Mouse (Mus musculus) hindlimb bud, embryonic 11.5 days (tissue): ENCODE measurements around the gene Cisd1.
A peak's percentile ranks its signal among the peaks of the same experiment; 100 is the strongest.
"Not testable (repeated sequence)": the region's sequence is repeated elsewhere in the genome, so short reads cannot be mapped to it uniquely, and the experiment has no call there.

ENCODE experiments used
- DNase-seq: peaks from one replicate; pipeline ENCODE4 v3.0.0-alpha.2; 2012; ENCODE audit warnings: low read depth, low spot score; ENCODE audit errors: extremely low spot score

The Cisd1 gene

DNA sequence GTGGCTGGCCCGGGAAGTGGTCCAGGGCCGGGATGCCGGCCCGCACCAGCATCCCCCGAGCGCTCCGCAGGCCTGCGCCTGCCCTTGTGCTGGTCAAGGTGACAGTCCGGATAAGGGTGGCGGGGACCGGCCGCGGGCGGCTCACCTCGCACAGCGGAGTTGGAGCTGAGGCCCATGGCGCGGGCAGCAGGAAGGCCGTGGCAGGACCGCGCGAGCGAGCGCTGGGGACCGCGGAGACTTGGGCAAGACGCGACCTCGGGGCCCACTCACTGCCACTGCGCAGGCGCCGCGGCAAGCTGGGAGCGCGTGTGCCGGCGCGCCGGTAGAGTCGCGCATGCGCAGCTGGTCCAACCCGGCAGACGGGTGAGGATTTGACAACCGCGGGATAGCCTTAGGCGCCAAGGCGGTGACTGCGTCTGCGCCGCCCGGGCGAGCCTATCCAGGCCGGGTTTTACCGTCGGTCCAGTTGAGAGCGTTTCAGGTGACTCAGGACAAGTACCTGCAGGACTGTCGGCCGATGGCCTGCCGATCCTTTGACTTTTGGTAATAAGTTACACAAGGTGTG is at the start of gene Cisd1:
Cisd1 (minus strand) TSS at position 376 of the 565 bp plus-strand sequence.
- peak; percentile 79 for DNase-seq

DNA sequence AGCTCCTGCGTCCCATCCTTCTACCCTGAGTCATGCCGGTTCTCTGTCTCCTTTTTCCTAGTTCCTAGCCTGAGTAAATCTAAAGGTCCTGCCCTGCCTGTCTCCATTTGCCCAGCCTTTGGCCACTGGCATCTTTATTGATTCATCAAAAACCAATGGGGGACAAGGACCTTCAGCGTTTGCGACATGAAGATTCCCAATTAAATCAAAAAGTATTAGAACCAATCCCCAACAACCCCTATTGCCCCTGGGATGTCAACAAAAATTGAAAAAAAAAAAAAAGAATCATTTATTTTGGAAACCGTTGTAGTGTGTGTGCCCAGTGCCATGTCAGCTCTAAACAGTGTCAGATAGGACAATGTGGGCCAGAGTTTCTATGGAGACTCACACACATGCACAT is 44.6 kb upstream of the Cisd1 start:
- DNase-seq, result no peak

DNA sequence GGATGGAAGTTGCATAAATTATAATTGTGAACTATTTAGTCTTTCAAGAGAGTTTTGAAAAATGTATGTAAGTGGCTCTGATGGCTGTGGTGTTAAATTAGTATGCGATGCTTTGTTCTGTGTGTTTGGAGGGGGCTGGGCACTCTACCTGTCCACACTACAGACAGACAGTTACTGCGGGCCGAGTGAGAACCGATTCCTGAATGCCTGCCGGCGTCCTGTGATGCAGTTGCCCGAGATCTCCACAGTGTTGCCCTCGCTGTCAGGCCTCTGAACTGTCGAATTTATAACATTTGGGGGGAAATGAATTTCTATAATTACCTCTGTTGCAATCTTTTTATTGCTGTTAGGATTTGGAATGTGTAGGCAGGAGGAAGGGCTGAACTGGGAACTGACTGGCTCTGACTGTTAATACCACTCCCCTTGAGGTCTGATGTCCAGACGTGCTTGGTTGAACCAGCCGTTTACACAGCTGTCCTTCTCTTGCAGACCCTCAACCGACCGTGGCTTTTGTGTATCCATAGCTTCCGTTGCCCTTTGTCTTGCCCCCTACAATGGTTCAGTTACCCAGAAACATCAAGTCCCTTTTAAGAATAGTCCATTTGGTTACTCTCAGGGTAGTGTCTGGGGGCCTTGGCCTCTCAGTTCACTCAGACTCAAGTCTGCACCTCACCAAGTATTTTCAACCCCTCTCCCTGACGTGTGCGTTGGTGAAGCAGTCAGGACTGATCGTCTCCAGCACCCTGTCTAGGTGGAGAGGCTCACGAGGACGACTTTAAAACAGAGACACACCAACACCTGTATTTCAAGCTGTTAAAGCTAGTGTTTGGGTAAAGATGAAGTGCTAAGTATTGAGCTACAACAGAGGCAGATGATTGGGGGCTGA is 39.6 kb upstream of the Cisd1 start:
- DNase-seq, result no peak

DNA sequence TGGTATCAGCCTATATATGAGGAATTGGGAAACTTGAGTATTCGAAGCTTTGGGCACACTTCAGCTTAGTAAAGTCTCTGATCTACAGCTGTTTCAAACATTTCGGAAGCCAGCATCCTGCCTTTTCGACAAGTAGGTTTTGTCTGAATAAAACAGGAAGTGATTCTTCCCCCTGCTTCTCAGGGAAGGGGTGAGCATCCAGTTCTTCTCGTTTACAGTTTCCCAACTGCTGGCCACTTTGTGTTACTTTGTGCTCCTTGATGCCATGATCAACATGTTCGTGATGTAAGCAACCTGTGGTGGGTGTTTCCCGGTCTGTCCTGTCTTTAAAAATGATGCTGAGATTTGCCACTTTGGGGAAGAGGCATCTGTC is 38.8 kb upstream of the Cisd1 start:
- not testable (repeated sequence) for DNase-seq

DNA sequence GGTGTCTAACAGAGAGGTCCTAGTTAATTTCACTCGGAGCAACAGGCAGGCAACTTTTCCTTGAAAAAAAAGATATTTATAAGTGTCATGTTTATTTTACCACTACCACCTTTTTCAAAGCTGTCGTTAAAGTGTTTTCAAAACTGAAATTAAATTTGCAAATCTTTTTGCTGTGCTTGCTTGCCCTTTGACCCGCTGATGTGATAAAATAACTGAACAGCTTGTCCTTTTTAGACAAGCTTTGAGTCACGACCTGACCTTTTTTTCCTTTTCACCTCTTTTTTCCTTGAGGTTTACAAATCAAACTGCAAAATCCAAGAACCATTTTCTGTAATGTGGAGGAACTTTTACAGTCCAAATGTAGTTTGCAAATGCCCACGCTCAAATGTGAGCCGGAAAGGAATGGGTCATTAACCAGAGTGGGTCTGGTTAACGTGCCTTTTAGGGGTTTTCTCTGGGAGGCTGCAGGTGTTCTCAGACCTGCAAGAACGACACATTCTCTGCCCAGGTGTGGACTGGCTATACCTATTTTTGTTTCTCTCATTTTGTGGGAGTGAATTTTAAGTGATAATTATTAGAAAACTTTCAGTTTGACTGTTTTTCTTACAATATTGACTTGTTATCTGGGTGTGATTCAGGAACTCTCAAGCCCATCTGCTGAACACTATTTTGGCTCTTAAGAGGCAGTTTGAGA is 38.3 kb upstream of the Cisd1 start:
- DNase-seq, result no peak

DNA sequence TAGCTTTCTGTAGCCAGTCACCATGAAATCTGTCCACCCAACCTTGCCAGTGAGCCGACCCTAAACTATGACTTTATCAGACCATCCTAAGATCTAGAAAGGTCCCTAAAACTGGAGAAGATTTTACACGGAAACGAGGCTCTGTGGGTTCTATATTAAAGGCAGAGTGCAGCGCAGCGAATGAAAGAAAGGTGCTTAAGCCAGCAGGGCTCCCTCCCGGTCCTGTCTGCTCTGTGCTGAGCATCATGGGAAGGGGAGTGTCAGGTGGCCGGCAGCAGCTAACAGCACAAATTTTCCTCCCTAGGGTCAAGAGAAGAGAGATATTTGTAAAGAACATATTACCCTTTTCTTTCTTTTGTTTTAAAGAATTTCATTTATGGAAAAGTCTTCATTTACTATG is 37.4 kb upstream of the Cisd1 start:
- DNase-seq, result no peak

DNA sequence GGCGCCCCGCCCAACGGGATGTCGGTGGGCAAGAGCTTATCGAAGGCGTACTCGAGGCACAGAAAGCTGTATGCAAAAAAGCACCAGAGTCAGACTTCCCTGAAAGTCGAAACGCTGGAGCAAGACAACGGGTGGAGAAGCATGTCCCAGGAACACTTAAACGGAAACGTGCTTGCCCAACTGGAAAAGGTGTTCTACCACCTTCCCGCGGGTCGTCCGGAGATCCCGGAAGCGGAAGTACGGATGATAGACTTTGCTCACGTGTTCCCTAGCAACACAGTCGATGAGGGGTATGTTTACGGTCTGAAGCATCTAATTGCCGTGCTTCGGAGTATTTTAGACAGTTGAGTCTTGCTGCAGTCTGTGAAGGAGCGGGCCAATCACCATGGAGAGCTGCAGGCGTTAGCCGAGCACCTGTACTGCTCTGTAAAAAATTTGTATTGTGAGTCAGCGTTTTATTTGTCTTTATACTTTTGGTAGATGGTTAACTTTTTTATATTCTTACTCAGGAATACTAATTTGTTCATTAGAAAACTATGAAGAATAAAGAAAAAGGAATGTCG is 36.8 kb upstream of the Cisd1 start:
- no peak for DNase-seq

DNA sequence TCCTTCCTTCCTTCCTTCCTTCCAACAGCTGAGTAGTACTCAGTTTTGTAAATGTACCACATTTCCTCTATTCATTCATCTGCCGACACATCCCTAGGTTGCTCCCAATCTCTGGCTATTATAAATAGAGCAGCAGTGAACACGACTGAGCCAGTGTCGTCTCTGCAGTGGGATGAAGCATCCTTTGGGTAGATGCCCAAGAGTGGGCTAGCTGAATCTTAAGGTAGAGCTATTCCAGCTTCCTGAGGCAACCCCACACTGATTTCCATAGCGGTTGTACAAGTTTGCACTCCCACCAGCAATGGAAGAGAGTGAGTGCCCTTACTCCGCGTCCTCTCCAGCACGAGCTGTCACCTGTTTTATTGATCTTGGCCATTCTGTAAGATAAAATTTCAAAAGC is 35.7 kb upstream of the Cisd1 start:
- no peak for DNase-seq

DNA sequence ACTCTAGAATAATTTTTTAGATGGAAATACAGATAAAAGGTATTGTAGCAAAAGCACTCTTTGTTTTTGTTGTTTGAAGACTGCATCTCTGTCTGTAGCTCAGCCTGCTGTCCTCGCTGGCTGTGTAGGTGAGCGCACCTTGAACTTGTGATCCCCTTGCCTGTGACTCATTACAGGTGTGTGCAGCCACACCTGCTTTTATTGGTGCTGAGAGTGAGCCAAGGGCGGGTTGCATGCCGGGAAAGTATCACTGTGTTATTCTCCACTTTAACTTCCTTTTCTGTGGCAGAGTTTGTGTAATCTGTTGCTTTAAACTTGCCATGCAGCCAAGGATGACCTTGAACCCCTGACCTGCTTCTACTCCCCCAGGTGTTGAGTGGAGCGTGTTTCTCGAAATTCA is 31.3 kb upstream of the Cisd1 start:
- no peak for DNase-seq

DNA sequence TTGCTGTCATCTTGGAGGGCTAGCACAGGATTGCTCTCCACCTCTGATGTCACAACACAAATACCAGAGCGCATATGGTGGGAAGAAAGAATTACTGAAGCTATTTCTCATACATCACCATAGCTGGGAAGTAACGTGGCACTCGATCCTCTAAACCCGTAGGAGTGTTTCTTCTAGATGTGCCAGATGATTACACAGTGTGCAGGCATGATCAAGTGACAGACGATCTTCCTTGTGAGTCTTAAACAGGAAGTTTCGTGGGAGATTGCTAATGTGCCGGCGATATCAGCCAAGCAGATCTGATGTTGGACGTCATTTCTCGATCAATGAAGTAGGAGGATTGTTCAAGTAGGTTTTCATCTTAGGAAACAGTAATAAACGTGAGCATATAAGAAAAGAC is 29.0 kb upstream of the Cisd1 start:
- no peak for DNase-seq

DNA sequence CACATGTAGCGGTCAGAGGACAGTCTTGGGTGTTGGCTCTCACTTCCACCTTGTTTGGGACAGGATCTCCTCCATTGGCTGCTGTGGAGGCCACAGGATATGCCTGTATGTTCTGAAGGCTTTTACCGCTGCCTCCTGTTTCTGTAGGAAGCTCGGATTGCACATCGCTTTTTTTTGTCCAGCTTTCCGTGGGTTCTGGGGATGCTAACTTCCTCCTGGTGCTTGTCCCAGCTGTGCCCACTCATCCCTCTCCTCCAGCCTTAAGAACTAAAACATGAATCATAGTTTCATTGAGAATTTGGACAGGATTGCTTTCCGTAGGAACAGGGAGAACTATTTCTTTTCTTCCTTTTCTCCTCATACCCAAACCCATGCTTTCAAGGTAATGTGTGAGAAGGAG is 27.1 kb upstream of the Cisd1 start:
- DNase-seq, result no peak

DNA sequence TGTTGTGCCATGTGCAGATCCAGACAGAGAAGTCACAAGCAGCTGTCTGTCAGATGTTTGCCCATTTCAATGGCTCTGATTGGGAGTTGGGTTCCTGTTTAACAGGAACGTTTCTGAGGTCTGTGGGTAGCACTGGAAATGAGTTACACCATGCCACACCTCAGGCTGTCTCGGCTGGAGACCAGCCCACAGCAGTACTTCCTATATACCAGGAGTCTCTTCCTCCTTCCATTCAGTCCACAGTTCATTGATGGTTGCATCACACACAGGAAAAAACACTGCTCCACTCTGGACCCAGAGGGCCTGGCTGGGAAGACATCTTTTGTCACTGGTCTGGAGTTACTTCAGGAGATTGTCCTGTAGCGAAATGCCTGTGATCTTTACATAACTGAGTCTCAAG is 24.7 kb upstream of the Cisd1 start:
- no peak for DNase-seq

DNA sequence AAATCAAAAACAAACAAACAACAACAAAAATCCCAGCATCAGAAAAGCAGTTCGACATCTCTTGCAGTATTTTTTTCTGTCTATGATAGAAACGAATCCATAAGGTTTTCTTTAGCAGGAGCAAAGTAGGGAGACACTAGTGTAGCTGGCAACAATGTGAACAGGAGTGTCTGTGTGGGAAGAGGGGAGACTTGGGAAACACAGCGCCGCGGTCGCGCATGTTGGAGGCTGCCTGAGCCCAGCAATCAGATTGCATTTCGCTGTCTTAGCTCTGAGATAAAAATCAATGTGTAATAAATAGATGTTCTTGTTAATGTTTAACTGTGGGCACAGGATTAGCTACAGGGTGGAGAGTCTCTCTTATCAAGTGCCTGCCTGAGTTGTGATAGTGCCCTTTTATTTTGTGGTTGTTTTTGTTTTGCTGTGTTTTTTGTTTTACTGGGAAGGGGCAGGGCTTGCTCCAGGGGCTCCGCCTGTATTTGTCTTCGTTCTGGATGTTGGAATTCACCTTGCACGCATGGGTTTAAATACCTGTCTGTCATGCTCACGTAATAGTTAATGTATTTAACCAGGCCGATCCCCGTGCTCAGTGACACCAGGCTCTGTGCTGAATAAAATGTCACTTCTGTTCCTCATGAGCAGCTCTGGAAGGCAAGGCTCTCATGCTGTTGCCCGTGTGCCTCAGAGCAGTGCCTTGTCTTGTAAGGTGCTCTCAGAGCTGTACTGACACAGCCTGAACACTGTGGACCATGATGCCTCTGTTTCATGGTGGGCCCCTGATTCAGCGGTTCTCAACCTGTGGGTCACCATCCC is 23.6 kb upstream of the Cisd1 start:
- no peak for DNase-seq

DNA sequence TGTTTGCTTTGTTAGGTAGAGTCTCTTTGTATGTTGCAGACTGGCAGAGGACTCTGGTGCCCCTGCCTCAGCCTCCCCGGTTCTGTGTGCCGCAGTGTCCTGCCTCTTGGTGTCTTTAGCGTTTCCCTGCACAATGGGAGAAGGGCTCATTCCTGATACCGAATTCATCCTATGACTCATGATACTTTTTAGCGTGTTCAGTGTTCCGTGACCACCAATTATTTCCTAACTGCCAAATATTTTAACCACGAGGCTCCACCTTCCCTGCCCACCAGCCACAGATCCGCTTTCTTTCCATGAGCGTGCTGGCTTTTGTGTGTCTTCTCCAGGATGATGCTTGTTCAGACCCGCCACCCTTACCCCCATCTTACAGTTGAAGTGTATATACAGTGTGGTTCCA is 19.1 kb upstream of the Cisd1 start:
- no peak for DNase-seq

DNA sequence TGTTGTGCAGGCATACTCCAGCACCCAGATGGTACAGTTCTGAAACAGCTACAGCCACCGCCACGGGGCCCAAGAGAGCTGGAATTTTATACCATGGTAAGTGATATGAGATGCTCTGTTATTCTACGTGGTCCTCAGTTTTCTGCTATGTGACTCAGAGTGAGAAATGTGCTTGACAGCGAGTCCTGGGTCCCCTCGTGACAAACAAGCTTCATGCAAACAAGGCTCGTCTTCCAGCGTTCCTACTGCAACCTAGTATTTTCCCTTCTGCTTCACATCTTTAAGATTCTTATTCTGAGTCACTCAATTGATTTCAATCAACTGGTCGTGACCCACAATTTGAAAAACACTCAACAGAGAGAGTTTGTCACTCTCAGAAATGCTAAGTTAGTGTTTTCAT is 18.7 kb upstream of the Cisd1 start:
- DNase-seq, result no peak

DNA sequence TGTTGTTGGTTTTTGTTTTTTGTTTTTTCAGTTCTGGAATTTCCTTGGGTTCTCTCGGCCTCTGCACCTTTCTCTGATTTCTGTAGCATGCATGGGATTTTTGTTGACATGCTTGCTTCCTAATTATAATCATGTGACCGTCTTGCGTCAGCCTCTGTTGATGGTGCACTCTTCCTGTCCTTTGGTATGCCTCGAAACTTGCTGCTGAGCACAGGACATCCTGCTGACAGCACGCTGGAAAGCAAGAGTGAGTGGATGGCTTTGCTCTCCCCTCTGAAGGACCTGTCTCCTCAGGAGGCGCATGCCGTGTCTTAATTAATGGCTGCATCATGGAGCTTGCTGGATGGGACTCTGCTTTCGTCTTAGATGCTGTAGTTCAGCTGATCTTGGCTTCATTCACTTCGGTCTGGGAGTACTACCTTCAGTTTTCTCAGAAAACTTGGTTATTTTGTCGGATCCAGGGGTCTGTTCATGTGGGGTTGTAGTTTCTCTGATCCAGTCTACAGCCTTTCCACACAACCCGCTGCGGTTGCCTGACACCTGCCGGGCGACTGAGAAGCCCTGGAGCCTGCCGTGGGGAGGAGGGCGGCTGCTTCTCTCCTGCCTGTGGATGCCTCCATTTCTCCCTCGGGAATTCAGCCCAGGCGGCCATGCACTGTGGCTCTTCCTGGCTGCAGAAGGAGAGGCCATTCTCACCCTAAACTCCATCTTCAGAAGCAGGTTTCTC is 17.2 kb upstream of the Cisd1 start:
- DNase-seq, result no peak

DNA sequence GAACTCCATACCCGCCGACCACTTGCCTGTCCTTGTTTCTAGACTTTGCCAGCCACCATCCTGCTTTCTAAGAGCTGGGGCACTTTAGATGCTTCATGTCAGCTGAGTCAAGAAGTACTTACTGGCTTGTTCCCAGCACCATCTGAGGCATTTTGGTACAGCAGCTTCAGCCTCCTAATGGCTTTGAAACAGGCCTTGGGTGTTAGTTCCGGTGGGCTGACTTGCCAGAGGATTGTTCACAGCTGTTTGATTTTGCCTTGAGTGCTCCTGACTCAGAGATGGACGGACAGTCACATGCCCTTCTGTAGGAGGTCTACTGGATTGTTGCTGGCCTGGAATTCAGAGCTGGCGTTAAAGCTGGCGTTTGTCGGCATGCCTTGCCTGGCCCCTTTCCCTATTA is 16.3 kb upstream of the Cisd1 start:
- no peak for DNase-seq

DNA sequence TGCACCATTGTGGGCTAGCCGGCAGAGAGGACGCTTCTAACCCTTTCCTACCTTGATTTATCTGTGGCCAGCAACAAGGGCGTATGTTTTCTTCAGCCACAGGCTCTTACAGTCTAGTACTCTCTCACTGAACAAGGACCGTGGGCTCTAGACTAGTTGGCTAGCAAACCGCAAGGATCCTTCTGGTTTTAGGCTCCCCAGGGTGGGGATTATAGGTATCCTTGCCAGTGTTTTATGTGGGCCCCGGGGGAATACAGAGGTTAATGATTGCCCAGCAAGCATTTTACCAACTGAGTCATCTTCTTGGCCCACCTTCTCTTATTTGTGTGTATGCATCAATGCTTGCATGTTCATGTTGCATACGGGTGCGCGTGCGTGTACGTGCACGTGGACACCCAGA is 10.2 kb upstream of the Cisd1 start:
- DNase-seq, result no peak

DNA sequence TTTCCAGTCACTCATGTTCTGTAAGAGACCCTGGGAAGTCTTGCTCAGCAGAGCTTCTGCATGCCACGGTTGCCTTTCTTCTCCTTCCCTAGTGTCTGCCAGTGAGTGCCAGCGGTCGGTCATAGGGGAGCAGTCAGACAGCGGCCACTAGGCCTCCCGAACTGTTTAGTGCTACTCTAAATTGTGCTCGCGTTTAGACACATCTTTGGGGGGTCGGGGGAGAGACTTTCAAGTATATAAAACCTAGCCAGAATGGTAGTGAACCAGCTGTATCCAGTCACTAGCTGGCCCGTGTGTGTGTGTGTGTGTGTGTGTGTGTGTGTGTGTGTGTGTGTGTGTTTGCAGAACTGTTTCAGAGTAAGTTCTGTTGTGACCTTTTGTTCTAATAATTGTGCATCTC is 9.1 kb upstream of the Cisd1 start:
- DNase-seq, result no peak

DNA sequence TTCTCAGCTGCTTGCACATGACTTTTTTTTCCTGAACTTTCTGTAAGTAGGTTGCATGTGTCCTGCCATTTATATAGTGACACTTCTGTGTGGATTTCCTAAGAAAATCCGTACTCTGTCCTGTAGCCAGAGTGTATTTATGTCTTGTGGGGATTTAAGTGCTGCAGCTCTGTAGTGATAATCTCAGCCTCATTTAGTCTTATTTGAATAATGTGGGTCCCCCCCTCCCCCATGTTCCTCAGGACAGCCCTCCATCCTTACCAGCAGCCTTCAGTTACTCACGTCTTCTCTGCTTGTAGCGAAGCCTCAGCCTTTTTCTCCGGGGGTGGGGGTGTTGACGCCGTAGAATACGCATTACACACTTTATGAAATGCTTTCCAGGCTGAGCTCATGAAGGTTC is 6.5 kb upstream of the Cisd1 start:
- DNase-seq, result no peak
